Mouse (Mus musculus) CH12.LX (cell line): ENCODE results near the gene Acsm2.
A peak's percentile ranks its signal among the peaks of the same experiment; 100 is the strongest.

ENCODE experiments used
- CTCF ChIP-seq, 2 experiments: IDR thresholded peaks in 1 of 2; conservative IDR thresholded peaks in 1 of 2; 2 replicates each; pipeline ENCODE4 v1.5.1; 2011 to 2012; ENCODE audit warnings: low read depth in 2 of 2, low read length in 2 of 2, improper control_type of control experiment in 1 of 2, inconsistent platforms in 1 of 2, mild to moderate bottlenecking in 1 of 2, moderate library complexity in 1 of 2
- ETS1 ChIP-seq: conservative IDR thresholded peaks from 2 replicates; pipeline ENCODE4 v1.6.1; 2012; ENCODE audit warnings: low read depth, mild to moderate bottlenecking, inconsistent platforms, low read length, improper control_type of control experiment, moderate library complexity
- TCF12 ChIP-seq: IDR thresholded peaks from 2 replicates; pipeline ENCODE4 v1.6.1; 2014; ENCODE audit warnings: low read depth, mild to moderate bottlenecking, inconsistent platforms, low read length, improper control_type of control experiment
- ZNF384 ChIP-seq: IDR thresholded peaks from 2 replicates; pipeline ENCODE4 v1.6.1; 2012; ENCODE audit warnings: low read depth, low read length, improper control_type of control experiment, inconsistent platforms

DNA sequence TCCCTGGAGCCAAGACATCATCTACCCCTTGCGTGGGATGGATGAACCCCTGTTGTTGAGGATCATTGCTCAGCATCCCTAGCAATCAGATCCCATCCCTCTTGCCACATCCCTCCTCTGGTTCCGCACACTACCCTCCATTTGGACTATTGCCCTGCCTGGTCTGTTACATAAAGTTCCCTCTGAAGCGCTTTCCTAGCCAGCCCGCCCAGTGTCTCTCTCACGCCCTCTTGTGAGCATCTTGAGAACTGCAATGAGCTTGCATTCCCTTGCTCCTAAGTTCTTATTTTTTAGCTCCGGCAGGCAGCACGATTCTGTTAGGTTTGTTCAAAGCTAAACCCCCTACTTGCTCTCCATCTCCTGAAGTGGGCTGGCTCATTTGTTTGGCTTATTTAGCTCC lies 41.1 kb upstream of the Acsm2 start:
- TF ChIP-seq TCF12 (no peak), ETS1 (no peak), CTCF (conservative IDR thresholded peaks at IDR 0.05 in 1 of 2, IDR thresholded peaks at IDR 0.05 in 1 of 2; ENCODE audit: low read depth in 2 of 2, low read length in 2 of 2) (peak; percentile 65 to 73), ZNF384 (no peak)
